Mouse (Mus musculus): Measurements from ENCODE around the gene Cd151. TPM values are rescaled to one million over a fixed set of nuclear protein-coding genes. Genes with fewer than 3 reads are reported as not detected.

The Cd151 gene
- polyA plus RNA-seq, 1 experiment from 2014 or later = 57.9 TPM

DNA sequence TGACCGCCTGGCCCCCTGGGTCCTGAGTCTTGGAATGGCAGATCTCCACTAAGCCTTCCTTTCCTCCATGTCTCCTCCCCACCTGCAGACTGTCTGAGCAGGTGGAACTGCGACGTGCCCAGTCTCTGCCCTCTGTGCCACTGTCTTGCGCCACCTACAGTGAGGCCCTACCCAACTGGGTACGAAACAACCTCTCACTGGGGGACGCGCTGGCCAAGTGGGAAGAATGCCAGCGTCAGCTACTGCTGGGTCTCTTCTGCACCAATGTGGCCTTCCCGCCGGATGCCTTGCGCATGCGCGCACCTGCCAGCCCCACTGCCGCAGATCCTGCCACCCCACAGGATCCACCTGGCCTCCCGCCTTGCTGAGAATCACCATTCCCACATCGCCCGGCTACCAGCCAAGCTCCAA lies 7.9 kb upstream of the Cd151 start:
- no peak for DNase-seq (ENCODE audit: low spot score)
- Histone ChIP-seq H3K9me3 (ENCODE audit: control insufficient read depth, low read length) (no peaks in the 10 kb centered on the region), H3K27me3 (ENCODE audit: control insufficient read depth, insufficient read depth, low read length) (peaks cover 52% of the 10 kb centered on the region), H3K36me3 (ENCODE audit: control insufficient read depth, insufficient read depth, low read length) (no peaks in the 10 kb centered on the region), H3K9ac (ENCODE audit: low read depth, low read length) (no peak overlapping the region), H3K4me2 (replicated peaks; ENCODE audit: low read depth, low read length) (no peak overlapping the region), H3K4me3 (ENCODE audit: low read depth, low read length) (no peak overlapping the region), H3K4me1 (replicated peaks; ENCODE audit: control insufficient read depth, insufficient read depth, low read length) (peaks cover 3% of the 10 kb centered on the region; the same call in 1 of the 2 replicates), H3K27ac (ENCODE audit: low read depth, low read length) (no peak overlapping the region)
- WGBS = 93% methylated on average over 17 of the region's 17 CpGs
- ATAC-seq (ENCODE audit: low FRiP score) = no peak

DNA sequence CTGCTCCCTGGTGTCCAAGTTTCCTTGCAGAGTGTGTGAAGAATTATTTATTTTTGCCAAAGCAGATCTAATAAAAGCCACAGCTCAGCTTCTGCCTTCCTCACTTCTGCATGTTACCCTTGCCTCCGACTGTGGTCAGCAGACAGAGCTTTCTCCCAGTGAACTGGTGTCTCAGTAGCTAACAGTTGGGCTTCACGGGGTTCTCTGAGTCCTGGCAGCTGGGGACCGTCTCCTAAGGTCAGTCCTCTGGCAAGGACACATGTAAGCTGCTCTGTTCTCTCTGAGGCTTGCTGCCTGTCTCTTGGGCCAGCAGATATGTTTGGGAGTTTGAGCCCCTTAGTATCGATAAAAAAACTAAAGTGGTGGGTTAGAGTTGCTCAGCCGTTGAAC lies 7.2 kb upstream of the Cd151 start:
- 72% methylated on average over 5 of the region's 5 CpGs for WGBS
- no peak overlapping the region for H3K4me3 ChIP-seq (ENCODE audit: low read depth, low read length)
- H3K4me1 ChIP-seq (replicated peaks; ENCODE audit: control insufficient read depth, insufficient read depth, low read length) = peaks cover 3% of the 10 kb centered on the region; the same call in 1 of the 2 replicates
- H3K36me3 ChIP-seq (ENCODE audit: control insufficient read depth, insufficient read depth, low read length) = no peaks in the 10 kb centered on the region
- H3K9me3 ChIP-seq (ENCODE audit: control insufficient read depth, low read length) = no peaks in the 10 kb centered on the region
- no peak overlapping the region for H3K27ac ChIP-seq (ENCODE audit: low read depth, low read length)
- no peak for ATAC-seq (ENCODE audit: low FRiP score)
- H3K27me3 ChIP-seq (ENCODE audit: control insufficient read depth, insufficient read depth, low read length) = peaks cover 58% of the 10 kb centered on the region
- no peak overlapping the region; the same call in 1 of the 2 replicates for H3K4me2 ChIP-seq (replicated peaks; ENCODE audit: low read depth, low read length)
- no peak for DNase-seq (ENCODE audit: low spot score)
- H3K9ac ChIP-seq (ENCODE audit: low read depth, low read length) = no peak overlapping the region

DNA sequence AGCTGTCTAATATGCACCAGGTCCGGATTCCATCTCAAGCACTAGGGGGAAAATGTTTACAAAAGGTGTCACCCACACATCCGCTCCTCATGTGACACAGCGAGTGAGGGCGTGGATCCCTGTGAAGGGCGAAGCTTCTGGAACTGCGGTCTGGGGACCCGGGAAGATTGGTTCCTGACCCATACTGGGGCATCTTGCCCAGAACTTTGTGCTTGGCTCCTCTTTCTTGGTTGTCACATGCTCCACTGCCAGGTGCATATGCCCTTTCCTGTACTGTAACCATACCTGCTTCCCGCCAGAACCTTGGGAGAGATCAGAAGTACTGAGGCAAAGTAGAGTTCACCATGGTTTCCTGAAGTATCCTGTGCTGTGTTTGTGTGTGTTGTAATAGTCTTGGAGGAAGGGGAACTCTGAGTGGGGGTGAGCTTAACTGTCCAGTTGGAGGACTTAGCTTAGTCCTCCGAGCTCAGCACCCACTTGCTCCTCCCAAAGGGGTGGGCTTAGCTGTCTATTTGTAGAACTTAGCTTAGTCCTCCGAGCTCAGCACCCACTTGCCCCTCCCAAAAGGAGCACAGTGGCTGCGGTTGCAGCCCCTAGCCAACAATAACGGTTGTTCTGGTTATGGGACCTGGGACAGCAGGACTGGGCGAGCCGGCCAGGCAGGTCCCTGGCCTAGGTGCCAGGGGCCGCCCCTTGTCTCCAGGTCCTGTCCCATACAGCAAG lies 6.6 kb upstream of the Cd151 start, which contains the start of gene Cracr2b:
Cracr2b (plus strand) TSS at position 704 of the 723 bp plus-strand sequence.
- no peaks in the 10 kb centered on the region for H3K9me3 ChIP-seq (ENCODE audit: control insufficient read depth, low read length)
- WGBS = 73% methylated on average over 15 of the region's 15 CpGs
- H3K9ac ChIP-seq (ENCODE audit: low read depth, low read length) = peak within 1 kb of the TSS; percentile 34; the same call in 1 of the 2 replicates
- peaks cover 63% of the 10 kb centered on the region for H3K27me3 ChIP-seq (ENCODE audit: control insufficient read depth, insufficient read depth, low read length)
- H3K27ac ChIP-seq (ENCODE audit: low read depth, low read length) = no peak within 1 kb of the TSS
- ATAC-seq (ENCODE audit: low FRiP score) (no peak), DNase-seq (ENCODE audit: low spot score) (no peak)
- peak within 1 kb of the TSS; percentile 32 for H3K4me3 ChIP-seq (ENCODE audit: low read depth, low read length)
- peaks cover 3% of the 10 kb centered on the region; the same call in 1 of the 2 replicates for H3K4me1 ChIP-seq (replicated peaks; ENCODE audit: control insufficient read depth, insufficient read depth, low read length)
- no peaks in the 10 kb centered on the region for H3K36me3 ChIP-seq (ENCODE audit: control insufficient read depth, insufficient read depth, low read length)
- peak within 1 kb of the TSS; percentile 53 for H3K4me2 ChIP-seq (replicated peaks; ENCODE audit: low read depth, low read length)

DNA sequence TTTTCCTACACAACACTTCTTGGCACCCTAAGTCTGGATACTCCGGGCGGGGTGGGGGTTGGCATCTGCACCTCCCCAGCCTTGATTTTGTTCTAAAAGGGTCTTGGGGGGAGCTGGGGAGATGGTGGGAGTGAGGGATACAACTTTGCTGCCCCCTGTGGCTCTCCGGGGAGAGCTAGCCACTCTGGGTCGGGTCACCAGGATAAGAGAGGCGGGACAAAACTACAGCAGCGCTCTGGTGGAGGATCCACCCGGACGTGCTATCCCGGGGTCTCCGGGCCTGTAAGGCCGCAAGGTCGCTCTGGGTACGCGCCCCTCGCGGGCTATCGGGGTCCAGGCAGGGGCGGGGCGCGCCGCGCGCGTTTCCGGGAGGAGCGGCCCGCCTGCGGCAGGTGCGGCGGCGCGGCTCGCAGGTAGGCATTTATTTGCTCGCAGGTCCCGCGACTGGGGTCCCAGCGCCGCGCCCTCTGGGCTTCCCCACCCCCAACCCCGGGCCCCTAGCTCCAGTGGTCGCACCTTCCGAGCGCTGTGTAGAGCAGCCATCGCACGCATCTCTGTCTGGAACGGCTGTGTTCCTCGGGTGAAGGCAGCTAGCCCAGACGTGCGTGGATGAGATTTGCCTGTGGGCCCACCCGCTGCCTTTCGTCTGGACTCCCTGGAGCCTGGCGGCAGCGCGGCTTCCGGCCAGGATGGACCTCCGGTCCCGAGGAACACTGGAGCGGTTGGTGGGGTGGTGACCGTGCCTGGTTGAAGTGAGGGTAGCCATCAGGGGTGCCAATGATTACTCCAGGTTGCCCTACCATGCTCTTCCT lies 5.5 kb upstream of the Cd151 start:
- Histone ChIP-seq H3K27me3 (ENCODE audit: control insufficient read depth, insufficient read depth, low read length) (peaks cover 74% of the 10 kb centered on the region), H3K9ac (ENCODE audit: low read depth, low read length) (peak overlapping the region; percentile 34; the same call in 1 of the 2 replicates), H3K27ac (ENCODE audit: low read depth, low read length) (no peak overlapping the region), H3K4me3 (ENCODE audit: low read depth, low read length) (peak overlapping the region; percentile 32), H3K4me2 (replicated peaks; ENCODE audit: low read depth, low read length) (peak overlapping the region; percentile 53), H3K9me3 (ENCODE audit: control insufficient read depth, low read length) (no peaks in the 10 kb centered on the region), H3K36me3 (ENCODE audit: control insufficient read depth, insufficient read depth, low read length) (no peaks in the 10 kb centered on the region), H3K4me1 (replicated peaks; ENCODE audit: control insufficient read depth, insufficient read depth, low read length) (0 out of 2 replicates have a peak, but pooled peaks cover 3% of the 10 kb centered on the region)
- DNase-seq (ENCODE audit: low spot score) (no peak), ATAC-seq (ENCODE audit: low FRiP score) (no peak)
- WGBS = 3% methylated on average over 58 of the region's 59 CpGs

DNA sequence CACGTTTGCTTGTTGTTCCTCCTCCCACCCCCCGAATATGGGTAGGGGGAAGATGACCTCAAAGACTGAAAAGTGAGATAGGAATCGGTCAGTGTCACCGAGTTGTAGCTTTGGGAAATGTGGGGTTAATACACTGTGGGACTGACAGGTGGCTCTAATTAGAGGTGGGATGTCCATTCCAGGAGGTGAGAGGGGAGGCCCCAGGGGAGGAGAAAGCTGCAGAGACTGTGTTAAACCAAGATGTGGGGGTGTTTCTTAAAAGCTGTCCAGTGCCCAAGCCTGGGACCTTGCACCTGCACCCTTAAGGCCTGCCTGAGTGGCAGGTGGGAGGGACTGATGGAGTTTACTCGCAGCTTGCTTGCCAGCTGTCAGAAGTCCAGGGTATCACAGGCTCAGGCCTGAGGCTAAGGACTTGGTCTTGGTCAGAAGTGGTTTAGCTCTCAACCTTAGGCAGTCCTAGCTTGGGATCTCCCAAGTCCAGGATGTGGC lies 4.8 kb upstream of the Cd151 start:
- Histone ChIP-seq H3K4me1 (replicated peaks; ENCODE audit: control insufficient read depth, insufficient read depth, low read length) (0 out of 2 replicates have a peak, but pooled peaks cover 3% of the 10 kb centered on the region), H3K9ac (ENCODE audit: low read depth, low read length) (no peak overlapping the region), H3K27me3 (ENCODE audit: control insufficient read depth, insufficient read depth, low read length) (peaks cover 77% of the 10 kb centered on the region), H3K9me3 (ENCODE audit: control insufficient read depth, low read length) (no peaks in the 10 kb centered on the region), H3K36me3 (ENCODE audit: control insufficient read depth, insufficient read depth, low read length) (no peaks in the 10 kb centered on the region), H3K4me3 (ENCODE audit: low read depth, low read length) (no peak overlapping the region), H3K4me2 (replicated peaks; ENCODE audit: low read depth, low read length) (peak overlapping the region; percentile 53), H3K27ac (ENCODE audit: low read depth, low read length) (no peak overlapping the region)
- DNase-seq (ENCODE audit: low spot score) (no peak), ATAC-seq (ENCODE audit: low FRiP score) (no peak)
- 12% methylated on average over 5 of the region's 5 CpGs for WGBS

DNA sequence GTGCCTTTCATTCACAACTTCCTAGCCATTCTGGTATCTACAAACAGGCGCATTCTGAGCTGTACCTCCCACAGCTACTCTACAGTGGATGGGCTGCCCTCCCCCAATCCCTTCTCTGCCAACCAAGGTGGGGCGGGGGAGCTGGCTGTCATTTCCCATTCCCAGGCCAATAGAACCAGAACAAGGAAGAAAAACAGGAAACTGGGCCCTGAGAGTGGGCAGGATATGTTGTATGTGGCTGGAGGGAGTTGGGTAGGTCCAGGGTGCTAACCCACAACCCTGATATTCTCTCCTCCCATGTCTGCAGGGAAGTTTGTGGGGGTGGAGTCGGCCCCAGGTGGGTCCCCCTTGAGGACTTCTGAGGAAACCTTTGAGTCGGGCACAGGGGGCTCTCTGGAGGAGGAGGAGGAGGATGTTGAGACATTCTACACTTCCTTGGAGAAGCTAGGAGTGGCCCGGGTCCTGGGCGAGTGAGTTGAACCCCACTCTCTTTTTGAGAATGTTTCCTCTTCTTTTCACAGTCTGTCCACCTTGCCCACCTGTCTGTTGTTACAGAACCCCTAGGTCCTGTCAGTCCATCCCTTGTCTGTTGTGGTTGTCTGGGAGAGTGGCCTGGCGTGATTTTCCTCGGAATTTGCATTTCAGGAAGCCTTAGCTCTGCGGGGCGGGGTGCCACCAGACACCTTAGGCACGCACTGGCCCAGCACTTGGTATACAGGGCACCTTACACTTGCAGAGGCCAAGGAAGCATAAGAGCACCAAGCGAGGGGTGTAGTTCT lies 3.2 kb upstream of the Cd151 start:
- ATAC-seq (ENCODE audit: low FRiP score) (no peak), DNase-seq (ENCODE audit: low spot score) (no peak)
- peaks cover 77% of the 10 kb centered on the region for H3K27me3 ChIP-seq (ENCODE audit: control insufficient read depth, insufficient read depth, low read length)
- H3K9ac ChIP-seq (ENCODE audit: low read depth, low read length) = no peak overlapping the region
- no peak overlapping the region for H3K4me2 ChIP-seq (replicated peaks; ENCODE audit: low read depth, low read length)
- H3K9me3 ChIP-seq (ENCODE audit: control insufficient read depth, low read length) = no peaks in the 10 kb centered on the region
- no peaks in the 10 kb centered on the region for H3K36me3 ChIP-seq (ENCODE audit: control insufficient read depth, insufficient read depth, low read length)
- no peak overlapping the region for H3K4me3 ChIP-seq (ENCODE audit: low read depth, low read length)
- H3K27ac ChIP-seq (ENCODE audit: low read depth, low read length) = no peak overlapping the region
- 20% methylated on average over 12 of the region's 12 CpGs for WGBS
- peaks cover 5% of the 10 kb centered on the region for H3K4me1 ChIP-seq (replicated peaks; ENCODE audit: control insufficient read depth, insufficient read depth, low read length)

DNA sequence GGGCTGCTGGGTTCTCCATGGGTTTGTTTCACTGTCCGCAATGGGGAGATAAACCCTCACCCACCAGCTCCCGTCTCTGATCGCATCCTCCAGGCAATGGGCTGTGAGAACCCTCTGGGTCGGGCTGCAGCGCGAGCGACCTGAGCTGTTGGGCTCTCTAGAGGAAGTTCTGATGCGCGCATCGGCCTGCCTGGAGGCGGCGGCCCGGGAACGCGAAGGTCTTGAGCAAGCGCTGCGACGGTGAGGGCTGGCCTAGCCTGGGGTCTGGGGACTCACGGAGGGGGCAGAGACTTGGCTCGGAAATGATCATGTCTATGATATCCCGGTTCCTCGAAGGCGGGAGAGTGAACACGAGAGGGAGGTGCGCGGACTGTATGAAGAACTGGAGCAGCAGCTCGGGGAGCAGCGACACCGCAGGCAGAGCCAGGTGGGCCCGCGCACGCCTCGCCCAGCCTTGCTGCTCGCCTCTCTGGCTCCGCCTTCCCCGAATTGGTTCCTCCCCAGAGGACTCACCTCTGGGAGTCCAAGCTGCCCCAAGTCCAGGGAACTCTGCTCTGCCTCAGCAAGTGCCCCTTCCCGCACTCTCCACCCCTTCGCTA lies 2.5 kb upstream of the Cd151 start:
- WGBS = 3% methylated on average over 37 of the region's 38 CpGs
- ATAC-seq (ENCODE audit: low FRiP score) = no peak
- DNase-seq (ENCODE audit: low spot score) = no peak
- no peak overlapping the region for H3K27ac ChIP-seq (ENCODE audit: low read depth, low read length)
- no peak overlapping the region for H3K9ac ChIP-seq (ENCODE audit: low read depth, low read length)
- 0 out of 2 replicates have a peak overlapping the region, but pooled peaks have one; percentile 9 for H3K4me2 ChIP-seq (replicated peaks; ENCODE audit: low read depth, low read length)
- no peaks in the 10 kb centered on the region for H3K36me3 ChIP-seq (ENCODE audit: control insufficient read depth, insufficient read depth, low read length)
- H3K9me3 ChIP-seq (ENCODE audit: control insufficient read depth, low read length) = no peaks in the 10 kb centered on the region
- no peak overlapping the region for H3K4me3 ChIP-seq (ENCODE audit: low read depth, low read length)
- peaks cover 10% of the 10 kb centered on the region for H3K4me1 ChIP-seq (replicated peaks; ENCODE audit: control insufficient read depth, insufficient read depth, low read length)
- H3K27me3 ChIP-seq (ENCODE audit: control insufficient read depth, insufficient read depth, low read length) = peaks cover 72% of the 10 kb centered on the region

Measured in hindbrain, embryonic 11.5 days (tissue).